Mouse (Mus musculus): ENCODE measurements around the gene Aanat. TPM values are rescaled to one million over a fixed set of nuclear protein-coding genes. Genes with fewer than 3 reads are reported as not detected.
A peak's percentile ranks its signal among the peaks of the same experiment; 100 is the strongest.

The Aanat gene
- total and polyA plus RNA-seq, 2 experiments from 2014 or later: 0.46 to 0.68 TPM

DNA sequence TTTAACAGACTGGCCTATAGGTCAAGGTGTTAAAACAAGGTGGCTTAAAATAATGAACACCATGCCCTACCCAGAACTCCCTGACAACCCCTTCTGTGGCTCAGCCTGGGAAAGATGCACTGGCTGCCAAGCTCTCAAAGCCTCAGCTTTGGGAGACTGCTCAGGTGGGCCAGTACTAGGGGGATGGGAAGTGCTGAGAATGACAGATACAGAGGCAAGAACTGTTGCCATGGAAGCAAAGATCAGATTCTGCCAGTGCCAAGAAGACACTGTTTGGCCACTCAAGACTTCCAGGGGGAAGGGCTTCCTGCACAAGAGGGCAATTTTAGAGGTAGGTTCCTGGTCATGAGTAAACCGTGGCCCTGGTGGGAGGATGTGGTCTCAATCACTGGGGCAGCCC is 30.7 kb upstream of the Aanat start:
- H3K27ac ChIP-seq: no peak overlapping the region; the same call in 1 of the 2 replicates
- DNase-seq (ENCODE audit: low spot score): peak; percentile 38
- H3K4me2 ChIP-seq (ENCODE audit: low read depth, low read length): no peak overlapping the region
- WGBS: 55% methylated on average over 1 of the region's 1 CpGs
- no peaks in the 10 kb centered on the region for H3K9me3 ChIP-seq (ENCODE audit: low read length)
- no peak overlapping the region for H3K4me3 ChIP-seq (ENCODE audit: low read length)
- no peak for TF ChIP-seq CTCF (IDR thresholded peaks at IDR 0.05; ENCODE audit: low read depth)
- H3K36me3 ChIP-seq (ENCODE audit: insufficient read depth, low read length): no peaks in the 10 kb centered on the region
- H3K9ac ChIP-seq (replicated peaks; ENCODE audit: low read length): no peak overlapping the region
- no peaks in the 10 kb centered on the region for H3K27me3 ChIP-seq (ENCODE audit: insufficient read depth, low read length)
- peaks cover 23% of the 10 kb centered on the region for H3K4me1 ChIP-seq (ENCODE audit: insufficient read depth, low read length)
- ATAC-seq: peak; percentile 50; the same call in 1 of the 2 replicates

DNA sequence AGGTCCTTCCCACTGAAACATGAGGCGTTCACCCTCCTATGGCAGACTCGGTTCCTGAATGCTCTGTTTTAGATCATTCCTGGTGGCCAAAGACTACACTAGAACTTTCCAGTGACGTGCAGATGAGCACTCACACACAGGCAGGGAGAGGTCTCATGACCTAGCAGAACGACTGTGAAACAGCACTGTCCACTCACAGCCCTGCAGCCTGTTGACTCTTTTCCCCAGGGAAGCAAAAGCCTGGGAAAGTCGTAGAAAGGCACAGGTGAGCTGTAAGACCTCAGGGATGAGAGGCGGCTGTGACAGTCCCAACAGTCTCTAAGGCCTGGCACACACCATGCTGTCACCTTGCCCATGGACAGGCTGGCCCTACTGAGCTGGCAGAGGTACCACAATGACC is 29.9 kb upstream of the Aanat start:
- Histone ChIP-seq H3K4me3 (ENCODE audit: low read length) (no peak overlapping the region), H3K9me3 (ENCODE audit: low read length) (no peaks in the 10 kb centered on the region), H3K4me1 (ENCODE audit: insufficient read depth, low read length) (peaks cover 18% of the 10 kb centered on the region; the same call in 1 of the 2 replicates), H3K4me2 (ENCODE audit: low read depth, low read length) (no peak overlapping the region), H3K9ac (replicated peaks; ENCODE audit: low read length) (0 out of 2 replicates have a peak overlapping the region, but pooled peaks have one; percentile 17), H3K27me3 (ENCODE audit: insufficient read depth, low read length) (no peaks in the 10 kb centered on the region), H3K36me3 (ENCODE audit: insufficient read depth, low read length) (no peaks in the 10 kb centered on the region), H3K27ac (no peak overlapping the region; the same call in 1 of the 2 replicates)
- no peak for TF ChIP-seq CTCF (IDR thresholded peaks at IDR 0.05; ENCODE audit: low read depth)
- 68% methylated on average over 6 of the region's 6 CpGs for WGBS
- DNase-seq (ENCODE audit: low spot score) (no peak), ATAC-seq (no peak)

DNA sequence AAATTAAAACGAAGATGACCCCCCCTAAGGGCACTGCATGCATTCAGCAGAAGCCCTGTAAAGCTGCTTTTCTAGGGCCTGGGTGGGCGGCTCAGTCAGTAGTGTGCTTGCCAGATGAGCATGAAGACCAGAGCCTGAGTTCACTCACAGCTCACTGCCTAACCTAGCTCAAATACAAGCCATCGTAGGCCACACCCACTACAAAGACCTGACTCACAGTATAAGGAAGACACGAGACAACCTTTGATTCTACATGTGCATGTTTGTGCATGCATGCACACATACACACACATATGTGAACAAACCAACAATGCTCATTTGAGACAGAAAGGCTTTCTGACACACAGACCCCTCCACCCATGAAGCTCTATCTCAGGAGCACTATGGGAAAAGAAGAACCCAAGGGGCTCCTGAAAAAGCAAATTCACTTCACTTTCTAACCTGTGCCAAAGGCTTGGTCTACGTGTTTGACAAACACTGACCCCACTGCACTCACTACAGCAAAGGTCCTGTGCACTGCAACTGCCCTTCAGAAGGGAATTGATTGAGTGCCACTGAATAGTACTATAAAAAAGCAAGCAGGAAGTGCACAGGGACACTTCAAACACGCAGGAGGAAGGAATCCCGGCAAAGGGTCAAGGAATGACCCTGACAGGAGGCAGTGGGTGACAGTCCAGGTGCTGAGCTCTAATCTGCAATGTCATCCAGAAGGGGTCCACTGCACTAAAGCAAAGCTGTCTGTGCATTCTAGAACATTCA is 20.8 kb upstream of the Aanat start:
- Histone ChIP-seq H3K9ac (replicated peaks; ENCODE audit: low read length) (no peak overlapping the region), H3K4me1 (ENCODE audit: insufficient read depth, low read length) (no peaks in the 10 kb centered on the region), H3K27me3 (ENCODE audit: insufficient read depth, low read length) (no peaks in the 10 kb centered on the region), H3K4me3 (ENCODE audit: low read length) (no peak overlapping the region), H3K36me3 (ENCODE audit: insufficient read depth, low read length) (no peaks in the 10 kb centered on the region), H3K4me2 (ENCODE audit: low read depth, low read length) (no peak overlapping the region), H3K9me3 (ENCODE audit: low read length) (no peaks in the 10 kb centered on the region), H3K27ac (no peak overlapping the region)
- WGBS: 77% methylated on average over 7 of the region's 7 CpGs
- TF ChIP-seq CTCF (IDR thresholded peaks at IDR 0.05; ENCODE audit: low read depth): no peak
- no peak for DNase-seq (ENCODE audit: low spot score)
- no peak for ATAC-seq

DNA sequence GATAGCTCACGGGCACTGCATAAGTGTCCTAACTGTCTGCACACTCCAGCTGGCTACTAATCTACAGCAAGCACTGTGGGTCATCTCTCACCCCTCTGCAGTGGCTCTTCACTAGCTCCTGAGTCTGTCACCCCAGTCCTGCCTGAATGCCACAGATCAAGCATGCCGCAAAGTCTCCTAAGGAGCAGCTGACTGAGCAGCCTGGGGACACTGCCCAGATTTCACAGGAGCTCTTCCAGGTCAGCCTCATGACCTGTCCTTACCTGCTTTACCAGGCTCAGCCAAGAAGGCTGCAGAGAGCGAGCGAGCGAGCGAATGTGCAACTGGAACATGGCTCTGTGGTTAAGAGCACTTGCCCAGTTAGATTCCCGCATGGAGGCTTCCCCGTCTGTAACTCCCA is 18.7 kb upstream of the Aanat start:
- Histone ChIP-seq H3K27me3 (ENCODE audit: insufficient read depth, low read length) (no peaks in the 10 kb centered on the region), H3K36me3 (ENCODE audit: insufficient read depth, low read length) (no peaks in the 10 kb centered on the region), H3K4me2 (ENCODE audit: low read depth, low read length) (no peak overlapping the region), H3K4me1 (ENCODE audit: insufficient read depth, low read length) (0 out of 2 replicates have a peak, but pooled peaks cover under 1% of the 10 kb centered on the region), H3K27ac (no peak overlapping the region), H3K4me3 (ENCODE audit: low read length) (no peak overlapping the region), H3K9ac (replicated peaks; ENCODE audit: low read length) (no peak overlapping the region), H3K9me3 (ENCODE audit: low read length) (no peaks in the 10 kb centered on the region)
- WGBS: 77% methylated on average over 8 of the region's 8 CpGs
- no peak for DNase-seq (ENCODE audit: low spot score)
- no peak for TF ChIP-seq CTCF (IDR thresholded peaks at IDR 0.05; ENCODE audit: low read depth)
- ATAC-seq: no peak

DNA sequence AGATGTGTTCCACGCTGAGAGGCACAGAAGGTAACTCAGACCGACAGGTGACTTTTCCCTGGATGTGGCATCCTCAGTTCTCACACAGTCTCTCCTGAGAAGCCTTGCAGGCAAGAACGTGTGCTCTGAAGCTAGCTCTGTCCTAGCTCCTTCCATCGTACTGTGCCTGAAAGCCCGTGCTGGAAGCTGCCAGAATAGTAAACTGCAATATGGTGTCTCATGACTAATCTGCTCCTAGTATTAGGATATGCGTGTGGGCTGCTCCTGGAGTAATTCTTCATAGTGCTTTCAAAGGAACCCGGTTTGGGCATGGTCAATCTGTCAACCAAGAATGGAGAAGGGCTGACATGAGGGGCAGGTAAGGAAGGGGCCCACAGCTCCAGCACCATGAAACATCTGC is 15.4 kb upstream of the Aanat start:
- H3K4me2 ChIP-seq (ENCODE audit: low read depth, low read length): no peak overlapping the region
- 79% methylated on average over 7 of the region's 7 CpGs for WGBS
- no peak for TF ChIP-seq CTCF (IDR thresholded peaks at IDR 0.05; ENCODE audit: low read depth)
- H3K36me3 ChIP-seq (ENCODE audit: insufficient read depth, low read length): no peaks in the 10 kb centered on the region
- no peaks in the 10 kb centered on the region for H3K9me3 ChIP-seq (ENCODE audit: low read length)
- H3K4me3 ChIP-seq (ENCODE audit: low read length): no peak overlapping the region
- peaks cover 21% of the 10 kb centered on the region for H3K4me1 ChIP-seq (ENCODE audit: insufficient read depth, low read length)
- H3K27me3 ChIP-seq (ENCODE audit: insufficient read depth, low read length): no peaks in the 10 kb centered on the region
- no peak for DNase-seq (ENCODE audit: low spot score)
- no peak overlapping the region for H3K27ac ChIP-seq
- no peak overlapping the region for H3K9ac ChIP-seq (replicated peaks; ENCODE audit: low read length)
- no peak for ATAC-seq

DNA sequence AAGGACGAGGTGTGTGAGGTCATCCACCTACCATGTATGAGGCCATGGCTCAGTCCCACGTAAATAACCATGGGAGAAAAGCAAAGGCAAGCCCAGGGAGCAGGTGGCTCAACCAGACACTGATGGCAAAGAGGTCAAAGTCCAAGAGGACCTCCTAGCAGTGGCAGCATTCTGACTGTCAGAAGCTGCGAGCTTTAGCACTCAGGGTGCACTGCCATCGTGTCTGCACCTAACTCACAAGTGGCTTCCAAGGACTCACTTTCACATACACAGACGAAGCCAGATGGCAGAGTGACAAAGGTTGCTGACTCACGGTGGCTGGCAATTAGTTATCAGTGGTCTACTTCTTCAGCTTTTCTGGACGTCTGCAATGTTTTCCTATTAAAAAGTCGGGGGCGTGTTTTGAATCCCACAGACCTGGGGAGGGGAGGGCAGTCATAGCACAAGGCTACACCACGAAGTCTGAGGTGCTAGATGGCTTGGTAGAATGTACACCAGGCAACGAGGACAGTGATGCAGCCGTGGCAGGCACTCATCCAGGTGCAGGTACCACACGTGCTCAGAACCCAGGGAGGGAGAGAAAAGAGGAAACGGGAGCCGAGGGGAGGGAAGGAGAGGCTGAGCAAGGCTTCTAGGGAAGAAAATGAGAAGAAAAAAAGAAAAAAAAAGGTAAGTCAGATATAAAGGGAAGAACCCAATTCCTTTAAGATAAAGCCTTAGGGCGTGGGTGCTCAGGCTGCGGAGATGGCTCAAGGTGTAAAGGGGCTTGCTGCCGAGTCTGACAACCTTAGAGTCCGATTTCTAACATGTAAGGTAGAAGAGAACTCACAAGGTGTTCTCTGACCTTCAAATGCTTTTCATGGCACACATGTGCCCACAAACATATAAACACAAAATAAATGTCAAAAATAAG is 14.2 kb upstream of the Aanat start:
- Histone ChIP-seq H3K36me3 (ENCODE audit: insufficient read depth, low read length) (no peaks in the 10 kb centered on the region), H3K9ac (replicated peaks; ENCODE audit: low read length) (no peak overlapping the region), H3K9me3 (ENCODE audit: low read length) (no peaks in the 10 kb centered on the region), H3K4me3 (ENCODE audit: low read length) (no peak overlapping the region), H3K4me2 (ENCODE audit: low read depth, low read length) (no peak overlapping the region), H3K27ac (no peak overlapping the region), H3K4me1 (ENCODE audit: insufficient read depth, low read length) (peaks cover 24% of the 10 kb centered on the region), H3K27me3 (ENCODE audit: insufficient read depth, low read length) (no peaks in the 10 kb centered on the region)
- DNase-seq (ENCODE audit: low spot score): no peak
- WGBS: 77% methylated on average over 19 of the region's 19 CpGs
- no peak for ATAC-seq
- TF ChIP-seq CTCF (IDR thresholded peaks at IDR 0.05; ENCODE audit: low read depth): no peak

Measured in hindbrain, postnatal 0 days (tissue).